Mouse (Mus musculus) bone marrow, adult 2 months (tissue): ENCODE measurements around the gene Pth1r. TPM values are rescaled to one million over a fixed set of nuclear protein-coding genes. Genes with fewer than 3 reads are reported as not detected.
"Not testable (repeated sequence)": the region's sequence is repeated elsewhere in the genome, so short reads cannot be mapped to it uniquely, and the experiment has no call there.

Source experiments
- H3K27ac ChIP-seq: fragments of 200-500 bp; 2 replicates; pipeline ENCODE4 v1.5.1; 2012; ENCODE audit warnings: low read depth, mild to moderate bottlenecking, control low read depth, inconsistent platforms, low read length; ENCODE audit not compliant: control insufficient read depth, poor library complexity, insufficient read depth
- H3K4me1 ChIP-seq: fragments of 200-500 bp; 2 replicates; pipeline ENCODE4 v1.6.1; 2011; ENCODE audit warnings: low read length; ENCODE audit not compliant: control insufficient read depth, insufficient read depth
- H3K4me3 ChIP-seq: fragments of 200-500 bp; replicated peaks from 2 replicates; pipeline ENCODE3; 2011; ENCODE audit warnings: mild to moderate bottlenecking, low read depth, low read length, control low read depth; ENCODE audit not compliant: control insufficient read depth
- CTCF ChIP-seq: fragments of 200-500 bp; IDR thresholded peaks from 2 replicates; pipeline ENCODE4 v1.5.1; 2011; ENCODE audit warnings: low read length, control low read depth; ENCODE audit not compliant: control insufficient read depth, insufficient read depth
- POLR2A ChIP-seq: fragments of 200-500 bp; IDR thresholded peaks from 2 replicates; pipeline ENCODE4 v1.6.1; 2011; ENCODE audit warnings: low read depth, mild to moderate bottlenecking, control low read depth, low read length, borderline replicate concordance; ENCODE audit not compliant: control insufficient read depth
- WGBS: fragments of 180-500 bp; shearing (Covaris S2); methylation state at CpG from one replicate; pipeline ENCODE4 v1.1.7; 2018; 5-methylcytosine and 5-hydroxymethylcytosine counted together
- polyA plus RNA-seq: library from polyadenylated mRNA; stranded (reverse); fragments of >200 nt; gene quantifications from 2 replicates; pipeline ENCODE4 v1.2.4, GENCODE M21; 2011; ENCODE audit warnings: low replicate concordance; ENCODE audit not compliant: missing spikeins, insufficient read depth, insufficient read length

The Pth1r gene
- polyA plus RNA-seq, 1 experiment, result 9.1 TPM

DNA sequence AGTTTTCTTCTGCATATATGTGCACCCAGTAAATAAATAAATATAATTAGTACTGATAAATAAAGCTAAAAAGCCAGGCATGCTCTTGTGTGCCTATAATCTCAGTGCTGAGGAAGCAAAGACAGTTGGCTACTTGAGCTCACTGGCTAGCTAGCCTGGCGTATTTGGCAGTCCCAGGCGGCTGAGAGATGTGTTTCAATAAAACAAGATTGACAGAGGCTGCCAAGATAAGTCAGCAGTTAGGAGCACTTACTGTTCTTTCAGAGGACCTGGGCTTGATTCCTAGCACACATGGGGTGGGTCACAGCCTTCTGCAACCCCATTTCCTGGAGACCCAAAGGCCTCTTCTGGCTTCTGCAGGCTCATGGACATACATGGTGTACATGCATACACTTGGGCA lies 59.1 kb downstream of the Pth1r start:
- Histone ChIP-seq H3K27ac (no peak overlapping the region), H3K4me3 (no peak overlapping the region), H3K4me1 (peaks cover 12% of the 10 kb centered on the region)
- WGBS, result 77% methylated on average over 2 of the region's 2 CpGs
- TF ChIP-seq CTCF, result no peak

GRCm38 (mm10) chr9:110687061-110687460 lies 59.9 kb downstream of the Pth1r start:
- peaks cover 15% of the 10 kb centered on the region for H3K4me1 ChIP-seq
- no peak overlapping the region for H3K4me3 ChIP-seq
- TF ChIP-seq POLR2A, result no peak
- no peak for TF ChIP-seq CTCF
- no peak overlapping the region for H3K27ac ChIP-seq
- 90% methylated on average over 5 of the region's 5 CpGs for WGBS

DNA sequence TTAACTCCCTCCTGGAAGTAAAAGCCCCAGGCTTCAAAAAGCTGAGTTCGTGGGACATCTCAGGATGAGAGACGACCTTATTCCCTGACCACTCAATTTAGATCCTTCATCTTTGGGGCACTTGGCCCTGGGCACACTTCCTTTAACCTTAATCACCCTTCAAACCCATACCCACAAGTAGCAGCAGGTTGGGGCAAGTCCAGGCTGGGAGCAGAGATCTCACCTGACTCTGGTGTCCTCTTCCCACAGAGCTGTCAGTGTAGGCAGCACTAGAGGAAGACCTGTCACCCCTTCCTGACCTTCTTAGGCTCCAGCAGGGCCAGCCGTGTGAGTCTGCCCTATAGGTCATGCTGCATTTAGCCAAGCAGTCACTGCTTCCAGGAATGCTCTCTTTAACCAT lies 60.5 kb downstream of the Pth1r start:
- WGBS, result 70% methylated on average over 3 of the region's 3 CpGs
- TF ChIP-seq CTCF, result no peak
- TF ChIP-seq POLR2A, result no peak
- peaks cover 17% of the 10 kb centered on the region for H3K4me1 ChIP-seq
- H3K27ac ChIP-seq, result no peak overlapping the region
- no peak overlapping the region for H3K4me3 ChIP-seq

GRCm38 (mm10) chr9:110685591-110685990 lies 61.4 kb downstream of the Pth1r start:
- 29% methylated on average over 5 of the region's 5 CpGs for WGBS
- H3K4me1 ChIP-seq, result peaks cover 18% of the 10 kb centered on the region
- no peak for TF ChIP-seq CTCF
- no peak for TF ChIP-seq POLR2A
- no peak overlapping the region for H3K4me3 ChIP-seq
- H3K27ac ChIP-seq, result 0 out of 2 replicates have a peak overlapping the region, but pooled peaks have one; percentile 6

DNA sequence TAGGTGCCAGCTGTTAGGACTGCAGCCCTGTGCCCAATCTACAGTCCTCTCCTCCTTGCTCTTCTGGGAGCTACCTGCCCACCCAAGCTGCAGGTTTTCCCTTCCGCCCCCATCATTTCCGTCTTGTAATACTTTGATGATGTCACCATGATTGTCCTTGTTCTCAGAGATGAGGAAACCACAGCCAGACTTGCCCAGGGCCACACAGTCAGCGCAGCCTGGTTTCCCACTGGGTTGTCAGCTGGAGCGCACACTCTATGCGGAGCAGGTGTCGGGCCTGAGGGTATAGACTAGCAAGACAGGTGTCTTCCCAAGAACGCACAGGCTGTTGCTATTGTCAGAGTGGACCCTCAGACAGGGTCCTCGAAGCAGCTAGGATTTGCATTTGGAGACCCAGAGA lies 61.8 kb downstream of the Pth1r start:
- H3K27ac ChIP-seq, result no peak overlapping the region; the same call in 1 of the 2 replicates
- TF ChIP-seq CTCF (no peak), POLR2A (no peak)
- 62% methylated on average over 8 of the region's 8 CpGs for WGBS
- H3K4me3 ChIP-seq, result no peak overlapping the region
- peaks cover 18% of the 10 kb centered on the region for H3K4me1 ChIP-seq

DNA sequence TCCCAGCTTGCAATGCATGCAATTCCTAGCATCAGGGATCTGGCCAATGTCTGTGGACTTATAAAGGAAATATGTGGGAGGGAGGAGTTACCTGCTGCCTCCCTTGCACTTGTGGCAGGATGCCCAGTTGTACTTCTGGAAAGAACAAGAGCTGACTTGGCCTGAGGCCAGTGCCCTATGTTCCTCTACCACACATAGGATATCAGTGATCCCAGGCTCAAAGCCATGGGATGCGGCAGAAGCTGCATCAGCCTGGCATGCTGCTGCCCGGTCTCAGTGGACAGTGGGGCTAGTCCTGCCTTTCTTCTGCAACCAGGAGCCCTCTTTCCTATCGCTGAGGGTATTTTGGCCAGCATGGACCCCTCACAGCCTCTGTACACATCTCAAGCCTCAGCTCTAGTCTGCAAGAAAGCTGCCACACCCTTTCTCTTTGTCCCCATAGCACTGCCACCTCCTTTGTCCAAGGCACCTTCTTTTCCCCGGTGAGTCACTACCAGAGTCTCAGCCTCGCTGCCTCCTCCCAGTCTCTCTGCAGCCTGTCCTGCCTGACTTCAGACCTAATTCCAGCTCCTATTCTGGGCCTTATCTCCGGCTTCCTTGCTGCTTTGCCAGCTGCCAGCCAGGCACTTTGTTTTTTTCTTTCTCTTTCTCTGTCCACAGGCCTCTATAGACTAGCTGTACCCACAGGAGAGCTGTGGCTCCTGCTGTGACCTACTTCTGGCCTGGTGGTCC lies 62.7 kb downstream of the Pth1r start:
- H3K4me1 ChIP-seq, result peaks cover 18% of the 10 kb centered on the region
- 59% methylated on average over 6 of the region's 6 CpGs for WGBS
- no peak overlapping the region for H3K4me3 ChIP-seq
- no peak overlapping the region; the same call in none of the 2 replicates for H3K27ac ChIP-seq
- TF ChIP-seq POLR2A (no peak), CTCF (no peak)

DNA sequence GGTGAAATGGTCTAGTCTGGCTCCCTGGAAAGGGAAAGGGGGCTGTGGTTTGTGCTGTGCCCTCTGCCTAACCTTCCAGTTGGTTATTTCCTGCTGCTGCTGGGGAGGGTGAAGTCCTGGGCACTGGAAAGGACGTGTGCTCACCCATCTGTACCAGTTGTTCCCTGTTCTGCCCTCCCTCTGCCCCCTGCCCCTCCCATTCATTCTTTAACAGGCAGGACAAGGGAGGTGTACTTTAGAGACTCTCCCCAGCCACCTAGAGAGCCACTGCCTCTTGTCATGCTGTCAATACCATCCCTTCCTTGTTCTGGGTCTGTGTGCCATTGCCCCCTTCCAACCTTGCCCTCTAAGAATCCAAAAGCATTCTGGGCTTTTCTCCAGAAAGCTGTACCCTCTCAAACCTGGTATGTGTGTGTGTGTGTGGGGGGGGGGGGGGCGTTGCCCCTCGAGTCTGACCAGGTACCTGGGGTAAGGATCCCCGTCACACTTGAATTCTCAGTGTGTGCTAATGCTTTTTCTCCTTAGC lies 63.3 kb downstream of the Pth1r start:
- no peak for TF ChIP-seq POLR2A
- TF ChIP-seq CTCF, result no peak
- Histone ChIP-seq H3K4me1 (peaks cover 18% of the 10 kb centered on the region), H3K4me3 (no peak overlapping the region), H3K27ac (no peak overlapping the region)
- 37% methylated on average over 4 of the region's 4 CpGs for WGBS

- H3K4me1 ChIP-seq, result peaks cover 20% of the 10 kb centered on the region
- 65% methylated on average over 3 of the region's 3 CpGs for whole genome bisulfite sequencing
- not testable (repeated sequence) for H3K27ac ChIP-seq, H3K4me3 ChIP-seq
Observed at GRCm38 (mm10) chr9:110682697-110683096, 64.2 kb downstream of the Pth1r start.

DNA sequence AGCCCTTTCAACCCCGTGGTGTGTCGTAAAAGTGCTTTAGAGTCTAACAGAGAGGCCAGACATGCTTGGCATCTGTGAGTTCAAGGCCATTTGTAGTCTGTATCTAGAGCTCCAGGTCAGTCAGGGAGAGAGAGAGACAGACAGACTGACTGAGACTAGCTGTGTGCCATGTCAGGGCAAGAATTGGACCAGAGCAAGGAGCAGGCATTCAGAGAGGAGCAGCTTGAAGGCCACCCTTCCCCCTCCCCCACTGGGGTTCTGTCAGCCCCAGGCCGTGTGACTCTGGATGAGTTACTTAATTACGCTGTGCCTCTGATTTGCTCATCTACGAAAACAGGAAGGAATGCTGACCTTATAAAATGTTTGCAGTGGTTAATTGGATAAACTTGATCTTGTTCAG lies 64.7 kb downstream of the Pth1r start:
- TF ChIP-seq CTCF (no peak), POLR2A (no peak)
- Histone ChIP-seq H3K27ac (no peak overlapping the region), H3K4me3 (no peak overlapping the region), H3K4me1 (peaks cover 22% of the 10 kb centered on the region)
- 34% methylated on average over 5 of the region's 5 CpGs for WGBS
